Mouse (Mus musculus) lung, embryonic 16.5 days (tissue): Measurements from ENCODE around the gene Pdia6. TPM values are rescaled to one million over a fixed set of nuclear protein-coding genes. Genes with fewer than 3 reads are reported as not detected.

Experiments used
- ATAC-seq: fragments of 200-750 bp; cut with Nextera tagmentation; 2 replicates; pipeline ENCODE4 v1.8.0; 2017; ENCODE audit warnings: low read depth, mild to moderate bottlenecking, moderate library complexity
- H3K27ac ChIP-seq: fragments of 300-500 bp; sonication (generic); 2 replicates; pipeline ENCODE4 v1.5.1; 2014; ENCODE audit warnings: mild to moderate bottlenecking, control low read depth, low read length
- H3K27me3 ChIP-seq: fragments of 300-500 bp; sonication (generic); 2 replicates; pipeline ENCODE4 v1.6.1; 2014; ENCODE audit warnings: low read depth, low read length, mixed read lengths; ENCODE audit not compliant: control insufficient read depth, insufficient read depth
- H3K36me3 ChIP-seq: fragments of 300-500 bp; sonication (generic); 2 replicates; pipeline ENCODE4 v1.6.1; 2014; ENCODE audit warnings: low read length; ENCODE audit not compliant: control insufficient read depth, insufficient read depth
- H3K4me1 ChIP-seq: fragments of 300-500 bp; sonication (generic); replicated peaks from 2 replicates; pipeline ENCODE4 v1.6.1; 2014; ENCODE audit warnings: low read length, mixed read lengths; ENCODE audit not compliant: control insufficient read depth, insufficient read depth
- H3K4me2 ChIP-seq: fragments of 300-500 bp; sonication (generic); 2 replicates; pipeline ENCODE4 v1.6.1; 2014; ENCODE audit warnings: low read depth, low read length, control low read depth
- H3K4me3 ChIP-seq: fragments of 300-500 bp; sonication (generic); 2 replicates; pipeline ENCODE4 v1.5.1; 2014; ENCODE audit warnings: mild to moderate bottlenecking, low read length, control low read depth
- H3K9ac ChIP-seq: fragments of 300-500 bp; sonication (generic); 2 replicates; pipeline ENCODE4 v1.6.1; 2014; ENCODE audit warnings: low read length, control low read depth
- H3K9me3 ChIP-seq: fragments of 300-500 bp; sonication (generic); 2 replicates; pipeline ENCODE4 v1.6.1; 2016; ENCODE audit warnings: low read length; ENCODE audit not compliant: control insufficient read depth
- WGBS: fragments of 180-500 bp; shearing (Covaris S2); extraction: QIAGEN DNeasy Blood & Tissue Kit; methylation state at CpG from one replicate; pipeline ENCODE4 v1.1.7; 2014; 5-methylcytosine and 5-hydroxymethylcytosine counted together
- polyA plus RNA-seq: library from polyadenylated mRNA; unstranded; fragments of >200 nt; fragmentation: Nextera tagmentation; extraction: Ambion mirVana; gene quantifications from 2 replicates; pipeline ENCODE4 v1.2.1, GENCODE M21; 2015

The Pdia6 gene
- 679 and 720 TPM in 2 replicates for polyA plus RNA-seq

DNA sequence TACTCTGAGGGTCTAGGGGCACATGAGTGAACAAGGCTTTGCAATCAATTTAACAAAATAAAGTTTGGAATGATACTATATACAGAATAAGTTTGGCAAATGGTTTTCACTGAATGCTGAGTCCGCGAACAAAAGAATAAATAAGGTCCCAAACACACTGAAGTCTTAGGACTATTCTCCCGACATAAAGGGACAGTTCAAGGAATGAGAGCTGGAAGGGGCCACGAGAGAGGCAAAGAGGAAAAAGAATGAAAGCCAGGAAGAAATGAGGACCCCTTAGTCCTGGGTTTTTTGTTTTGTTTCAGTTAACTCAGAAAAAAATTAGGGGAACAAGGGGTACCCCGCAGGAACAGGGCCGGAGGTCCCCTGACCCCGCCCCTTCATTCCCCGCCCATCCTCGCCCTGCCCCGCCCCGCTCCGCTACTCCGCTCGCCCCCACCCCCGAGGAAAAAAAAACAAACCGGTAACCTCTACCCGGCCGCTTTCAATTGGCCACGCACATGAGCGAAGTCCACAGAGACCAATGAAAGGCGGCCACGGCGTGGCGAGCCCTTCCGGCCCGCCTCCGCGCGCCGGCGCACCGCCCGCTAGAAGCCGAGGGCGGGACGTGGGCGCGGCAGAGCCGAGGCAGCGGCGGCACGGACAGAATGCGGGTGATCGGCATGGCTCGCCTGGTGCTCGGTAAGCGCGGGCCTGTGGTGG, at the start of gene Pdia6:
Gene Pdia6, plus strand, starts transcription at position 575 of the 702 bp plus-strand sequence.
- peak within 1 kb of the TSS; percentile 94 for H3K9ac ChIP-seq
- H3K27ac ChIP-seq, result peak within 1 kb of the TSS; percentile 81
- ATAC-seq, result peak; percentile 99
- WGBS, result under 1% methylated on average over 40 of the region's 48 CpGs
- H3K4me3 ChIP-seq, result peak within 1 kb of the TSS; percentile 97
- H3K4me1 ChIP-seq, result peaks cover 21% of the 10 kb centered on the region
- peak within 1 kb of the TSS; percentile 92 for H3K4me2 ChIP-seq
- peaks cover 7% of the 10 kb centered on the region for H3K36me3 ChIP-seq
- H3K27me3 ChIP-seq, result no peaks in the 10 kb centered on the region
- H3K9me3 ChIP-seq, result no peaks in the 10 kb centered on the region

DNA sequence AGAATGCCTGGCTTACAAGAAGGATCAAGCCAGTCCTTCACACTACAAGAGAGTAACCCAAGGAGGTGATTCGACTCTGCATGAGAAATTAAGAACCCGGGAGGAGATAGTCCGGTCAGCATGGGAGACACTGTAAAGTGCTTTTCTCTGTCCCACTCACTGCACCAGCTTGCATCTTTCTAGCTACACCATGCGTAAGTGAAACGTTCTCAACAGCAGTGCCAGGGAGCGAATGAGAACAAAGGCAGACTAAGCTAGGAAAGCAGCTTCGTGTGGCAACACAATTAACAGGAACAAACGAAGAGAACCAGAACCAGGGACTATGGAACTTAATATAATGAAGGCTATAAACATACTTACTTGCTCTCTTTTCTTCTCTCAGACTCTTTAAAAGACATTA, 48.0 kb upstream of the Pdia6 start:
- Histone ChIP-seq H3K9me3 (no peaks in the 10 kb centered on the region), H3K9ac (no peak overlapping the region), H3K36me3 (no peaks in the 10 kb centered on the region), H3K4me1 (no peaks in the 10 kb centered on the region), H3K4me3 (no peak overlapping the region), H3K27me3 (no peaks in the 10 kb centered on the region), H3K4me2 (no peak overlapping the region), H3K27ac (no peak overlapping the region)
- WGBS, result 56% methylated on average over 8 of the region's 8 CpGs
- no peak for ATAC-seq

DNA sequence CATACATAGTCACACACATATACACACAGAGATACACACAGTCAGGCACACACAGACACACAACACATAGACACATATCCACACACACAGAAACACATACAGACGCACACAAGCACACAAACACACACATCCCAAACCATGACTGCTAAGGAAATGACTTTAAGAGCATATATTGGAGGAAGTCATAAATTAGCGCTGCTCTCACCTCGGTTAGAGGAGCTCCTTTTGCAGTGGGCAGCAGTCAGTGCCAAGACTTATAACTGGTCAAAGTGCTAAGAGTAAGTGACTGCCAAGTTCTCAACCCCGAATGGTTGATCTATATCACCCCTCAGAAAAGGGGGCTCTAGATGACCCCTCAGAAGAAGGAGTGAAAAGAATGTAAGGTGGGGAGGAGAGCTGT, 47.2 kb upstream of the Pdia6 start:
- Histone ChIP-seq H3K9me3 (no peaks in the 10 kb centered on the region), H3K4me1 (no peaks in the 10 kb centered on the region), H3K27ac (no peak overlapping the region), H3K4me3 (no peak overlapping the region), H3K27me3 (no peaks in the 10 kb centered on the region), H3K9ac (no peak overlapping the region), H3K36me3 (no peaks in the 10 kb centered on the region), H3K4me2 (no peak overlapping the region)
- ATAC-seq, result no peak
- 52% methylated on average over 4 of the region's 4 CpGs for WGBS

DNA sequence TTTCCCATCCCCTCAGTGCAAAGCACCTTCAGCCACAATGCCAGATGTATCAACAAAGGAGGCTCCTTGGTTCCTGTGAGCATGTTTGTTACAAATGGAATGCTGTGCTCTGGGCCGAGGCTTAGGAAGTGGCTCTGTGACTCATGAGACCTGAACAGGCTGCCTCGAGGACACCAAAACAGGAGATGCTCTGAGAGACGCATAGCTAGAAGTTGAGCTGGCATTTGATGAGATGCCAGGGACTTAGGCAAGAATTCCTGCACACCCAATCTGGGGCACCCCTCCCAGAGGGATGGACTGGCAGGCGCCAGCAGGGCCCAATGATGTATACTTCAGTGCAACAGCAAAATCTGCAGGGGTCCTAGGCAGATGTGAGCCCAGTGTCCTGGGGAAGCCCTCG, 45.7 kb upstream of the Pdia6 start:
- H3K4me2 ChIP-seq, result no peak overlapping the region
- no peaks in the 10 kb centered on the region for H3K9me3 ChIP-seq
- no peak overlapping the region for H3K27ac ChIP-seq
- H3K9ac ChIP-seq, result no peak overlapping the region
- H3K4me1 ChIP-seq, result no peaks in the 10 kb centered on the region
- H3K36me3 ChIP-seq, result no peaks in the 10 kb centered on the region
- 54% methylated on average over 5 of the region's 5 CpGs for WGBS
- H3K4me3 ChIP-seq, result no peak overlapping the region
- ATAC-seq, result no peak
- no peaks in the 10 kb centered on the region for H3K27me3 ChIP-seq

DNA sequence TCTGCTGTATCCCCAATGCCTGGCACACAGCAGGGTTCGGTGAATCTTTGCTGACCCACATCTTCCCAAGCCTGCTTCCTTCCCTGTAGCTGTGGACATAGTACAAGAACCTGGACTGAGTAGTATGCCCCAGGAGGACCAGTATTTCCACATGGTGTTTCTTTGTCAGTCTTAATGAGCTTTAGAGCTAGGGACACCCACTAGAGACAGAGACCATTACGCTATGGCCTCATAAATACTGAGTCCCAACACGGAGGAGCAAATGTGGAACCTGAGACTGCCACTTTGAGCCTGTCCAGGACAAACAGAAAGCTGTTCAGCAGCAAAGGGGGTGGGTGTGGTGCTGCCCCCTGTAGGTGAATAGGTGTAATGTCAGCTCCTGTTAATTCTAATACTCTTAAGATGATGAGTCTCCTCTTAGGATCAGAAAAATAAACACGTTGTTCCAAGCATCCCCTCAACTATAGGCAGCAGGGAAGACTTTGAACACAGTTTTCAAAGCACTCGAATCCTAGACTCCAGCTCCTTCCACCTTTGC, 44.4 kb upstream of the Pdia6 start:
- no peaks in the 10 kb centered on the region for H3K27me3 ChIP-seq
- no peak overlapping the region for H3K27ac ChIP-seq
- no peak overlapping the region for H3K4me3 ChIP-seq
- no peak overlapping the region for H3K9ac ChIP-seq
- WGBS, result 42% methylated on average over 5 of the region's 5 CpGs
- H3K4me1 ChIP-seq, result no peaks in the 10 kb centered on the region
- H3K36me3 ChIP-seq, result no peaks in the 10 kb centered on the region
- no peaks in the 10 kb centered on the region for H3K9me3 ChIP-seq
- no peak for ATAC-seq
- H3K4me2 ChIP-seq, result no peak overlapping the region

DNA sequence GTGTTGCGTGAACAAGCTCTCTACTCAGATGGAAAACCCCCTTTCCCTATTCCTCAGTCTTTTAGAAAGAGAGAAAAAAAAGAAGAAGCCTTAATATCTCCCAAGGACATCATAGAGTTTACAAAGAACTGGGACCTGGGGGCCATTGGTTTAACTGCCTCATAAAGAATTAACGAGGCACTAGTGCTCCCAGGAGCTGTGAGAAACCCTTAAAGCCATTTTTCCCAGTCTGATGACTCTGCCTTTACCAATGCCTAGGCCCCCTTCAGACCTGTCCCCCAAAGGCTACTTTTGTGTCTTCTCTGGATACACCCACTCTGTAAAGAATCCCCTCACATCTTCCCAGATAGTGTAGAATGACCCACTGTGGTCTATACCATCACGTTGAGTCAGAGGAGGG, 43.3 kb upstream of the Pdia6 start:
- Histone ChIP-seq H3K27ac (no peak overlapping the region), H3K9me3 (no peaks in the 10 kb centered on the region), H3K9ac (no peak overlapping the region), H3K36me3 (no peaks in the 10 kb centered on the region), H3K4me2 (no peak overlapping the region), H3K4me1 (no peaks in the 10 kb centered on the region), H3K4me3 (no peak overlapping the region), H3K27me3 (no peaks in the 10 kb centered on the region)
- ATAC-seq, result no peak
- 55% methylated on average over 3 of the region's 3 CpGs for WGBS

DNA sequence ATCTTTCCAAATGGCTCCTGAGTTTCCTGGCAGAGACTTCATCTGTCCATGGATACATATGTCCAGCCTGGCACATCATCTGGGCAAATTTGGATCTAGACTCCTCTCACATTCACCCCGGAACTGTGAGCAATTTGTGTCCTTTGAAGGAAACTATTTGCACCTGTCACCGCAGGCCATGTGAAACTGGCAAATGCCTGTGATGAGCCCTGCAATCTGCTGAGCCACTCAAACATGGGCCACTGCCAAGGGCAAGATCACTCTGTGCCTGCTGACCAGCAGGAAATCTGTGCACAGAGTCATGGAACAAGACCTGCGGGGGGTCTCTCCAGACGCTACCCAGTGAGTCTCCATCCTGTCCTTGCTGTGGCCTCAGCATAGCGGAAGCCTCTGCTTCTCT, 41.3 kb upstream of the Pdia6 start:
- Histone ChIP-seq H3K27ac (no peak overlapping the region), H3K36me3 (no peaks in the 10 kb centered on the region), H3K4me2 (no peak overlapping the region), H3K4me1 (no peaks in the 10 kb centered on the region), H3K9me3 (no peaks in the 10 kb centered on the region), H3K9ac (no peak overlapping the region), H3K4me3 (no peak overlapping the region), H3K27me3 (no peaks in the 10 kb centered on the region)
- WGBS, result 78% methylated on average over 5 of the region's 5 CpGs
- no peak for ATAC-seq

DNA sequence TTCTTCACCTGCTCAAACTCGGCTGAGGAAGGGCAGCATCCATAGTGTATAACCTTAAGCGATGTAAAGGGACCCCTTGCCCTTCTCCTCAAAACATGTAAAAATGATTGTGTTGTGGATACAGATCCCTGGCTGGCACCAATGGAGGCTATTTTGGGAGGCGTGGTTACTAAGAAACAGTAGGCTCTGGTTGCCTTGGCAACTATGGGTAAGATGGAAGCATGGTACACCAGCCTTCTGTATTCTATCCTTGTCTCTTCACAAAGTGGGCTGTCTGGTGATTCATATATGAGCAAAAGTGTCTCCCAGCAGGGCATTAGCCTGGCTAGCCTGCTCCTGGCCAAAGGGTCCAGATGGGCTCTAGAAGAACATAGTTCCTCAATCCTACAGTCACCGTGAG, 38.4 kb upstream of the Pdia6 start:
- no peaks in the 10 kb centered on the region for H3K9me3 ChIP-seq
- no peak overlapping the region for H3K4me3 ChIP-seq
- WGBS, result 84% methylated on average over 4 of the region's 4 CpGs
- H3K27ac ChIP-seq, result no peak overlapping the region
- no peak overlapping the region for H3K9ac ChIP-seq
- H3K4me2 ChIP-seq, result no peak overlapping the region
- H3K4me1 ChIP-seq, result no peaks in the 10 kb centered on the region
- H3K27me3 ChIP-seq, result no peaks in the 10 kb centered on the region
- no peaks in the 10 kb centered on the region for H3K36me3 ChIP-seq
- no peak for ATAC-seq

DNA sequence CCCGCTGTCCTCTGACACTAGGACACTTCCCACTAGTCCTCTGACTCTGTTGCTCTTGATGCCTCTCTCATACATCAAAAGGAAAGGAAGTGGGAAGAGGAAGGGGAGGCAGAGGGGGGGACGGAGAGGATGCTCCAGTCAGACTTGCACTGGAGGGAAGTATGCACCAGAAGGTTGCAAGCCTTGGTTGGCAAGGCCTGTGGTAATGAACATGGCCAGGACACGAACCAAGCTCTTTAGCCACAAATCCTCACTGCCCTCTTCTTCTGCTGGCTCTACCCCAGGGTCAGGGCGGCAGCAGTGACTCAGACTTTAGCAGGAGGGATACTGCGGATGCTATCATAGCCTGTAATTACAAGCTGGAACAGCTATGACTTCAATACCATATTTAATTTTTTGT, 35.8 kb upstream of the Pdia6 start:
- Histone ChIP-seq H3K4me1 (no peaks in the 10 kb centered on the region), H3K27me3 (no peaks in the 10 kb centered on the region), H3K4me3 (no peak overlapping the region), H3K9ac (no peak overlapping the region), H3K9me3 (no peaks in the 10 kb centered on the region), H3K36me3 (no peaks in the 10 kb centered on the region), H3K27ac (no peak overlapping the region), H3K4me2 (no peak overlapping the region)
- no peak for ATAC-seq
- 71% methylated on average over 5 of the region's 5 CpGs for WGBS
